Mouse (Mus musculus) C2C12 (cell line): Measurements from ENCODE around the gene Vsir. TPM values are rescaled to one million over a fixed set of nuclear protein-coding genes. Genes with fewer than 3 reads are reported as not detected.

Experiments used
- H3K27me3 ChIP-seq: one replicate; pipeline ENCODE4 v1.6.1; 2011; ENCODE audit not compliant: control insufficient read depth, insufficient read depth, insufficient read length
- H3K36me3 ChIP-seq: one replicate; pipeline ENCODE4 v1.6.1; 2011; ENCODE audit not compliant: control insufficient read depth, insufficient read depth
- H3K4me3 ChIP-seq: one replicate; pipeline ENCODE4 v1.5.1; 2011; ENCODE audit warnings: mild to moderate bottlenecking, control low read depth; ENCODE audit not compliant: poor library complexity, insufficient read depth, severe bottlenecking
- H3K79me2 ChIP-seq: one replicate; pipeline ENCODE4 v1.6.1; 2011; ENCODE audit not compliant: control insufficient read depth, insufficient read depth
- H3K79me3 ChIP-seq: one replicate; pipeline ENCODE4 v1.6.1; 2011; ENCODE audit warnings: low read depth, control low read depth
- H3ac ChIP-seq: one replicate; pipeline ENCODE3; 2011; ENCODE audit warnings: low read depth; ENCODE audit not compliant: control insufficient read depth, insufficient read length
- CEBPB ChIP-seq: IDR thresholded peaks from one replicate; pipeline ENCODE4 v1.6.1; 2011; ENCODE audit warnings: low read depth, mild to moderate bottlenecking, control low read depth, moderate library complexity
- CTCF ChIP-seq: IDR thresholded peaks from one replicate; pipeline ENCODE4 v1.5.1; 2011; ENCODE audit not compliant: control insufficient read depth, insufficient read depth, insufficient read length
- FOSL1 ChIP-seq: IDR thresholded peaks from one replicate; pipeline ENCODE4 v1.8.0; 2011; ENCODE audit warnings: mild to moderate bottlenecking, low read length; ENCODE audit not compliant: poor library complexity, insufficient read depth, severe bottlenecking
- MAX ChIP-seq: IDR thresholded peaks from one replicate; pipeline ENCODE4 v1.6.1; 2011; ENCODE audit warnings: mild to moderate bottlenecking, control low read depth
- MYOD1 ChIP-seq: IDR thresholded peaks from one replicate; pipeline ENCODE4 v1.6.1; 2011; ENCODE audit warnings: low read depth; ENCODE audit not compliant: control insufficient read depth, insufficient read length
- MYOG ChIP-seq: IDR thresholded peaks from one replicate; pipeline ENCODE4 v1.6.1; 2011; ENCODE audit not compliant: control insufficient read depth, insufficient read length; ENCODE audit errors: extremely low read depth
- USF1 ChIP-seq: IDR thresholded peaks from one replicate; pipeline ENCODE4 v1.6.1; 2011; ENCODE audit warnings: low read depth, mild to moderate bottlenecking, control low read depth, moderate library complexity
- polyA plus RNA-seq: library from polyadenylated mRNA; unstranded; fragments of >200 nt; fragmentation: generic; extraction: Trizol; gene quantifications from one replicate; pipeline ENCODE4 v1.2.1, GENCODE M21; 2012; ENCODE audit warnings: missing spikeins

Vsir gene
- polyA plus RNA-seq, 1 experiment, result 0.68 TPM

GRCm38 (mm10) chr10:60313606-60314005 lies 33.0 kb upstream of the Vsir start:
- H3K36me3 ChIP-seq, result no peaks in the 10 kb centered on the region

GRCm38 (mm10) chr10:60316166-60316565 lies 30.5 kb upstream of the Vsir start:
- H3K79me3 ChIP-seq, result no peaks in the 10 kb centered on the region
- H3K27me3 ChIP-seq, result peaks cover 4% of the 10 kb centered on the region
- H3K79me2 ChIP-seq, result no peaks in the 10 kb centered on the region
- H3ac ChIP-seq, result no peak overlapping the region
- TF ChIP-seq USF1, result no peak
- no peak for TF ChIP-seq FOSL1
- TF ChIP-seq MAX, result no peak
- no peak for TF ChIP-seq CTCF
- TF ChIP-seq CEBPB, result no peak
- TF ChIP-seq MYOD1, result no peak
- no peak for TF ChIP-seq MYOG
- H3K4me3 ChIP-seq, result no peak overlapping the region
- H3K36me3 ChIP-seq, result no peaks in the 10 kb centered on the region

More at GRCm38 (mm10) chr10:60313606-60314005, 33.0 kb upstream of the Vsir start:
- TF ChIP-seq USF1, result no peak
- TF ChIP-seq MYOD1, result no peak
- TF ChIP-seq MYOG, result no peak
- no peak for TF ChIP-seq CEBPB
- no peak for TF ChIP-seq MAX
- no peak for TF ChIP-seq CTCF
- TF ChIP-seq FOSL1, result no peak
- Histone ChIP-seq H3K4me3 (no peak overlapping the region), H3K79me3 (no peaks in the 10 kb centered on the region), H3ac (no peak overlapping the region), H3K27me3 (peaks cover 7% of the 10 kb centered on the region), H3K79me2 (no peaks in the 10 kb centered on the region)

- Histone ChIP-seq H3ac (no peak overlapping the region), H3K79me3 (no peaks in the 10 kb centered on the region), H3K36me3 (no peaks in the 10 kb centered on the region), H3K79me2 (no peaks in the 10 kb centered on the region), H3K27me3 (peaks cover 50% of the 10 kb centered on the region), H3K4me3 (no peak overlapping the region)
- no peak for TF ChIP-seq MAX
- no peak for TF ChIP-seq MYOD1
- no peak for TF ChIP-seq CTCF
- TF ChIP-seq FOSL1, result no peak
- no peak for TF ChIP-seq USF1
- TF ChIP-seq MYOG, result no peak
- TF ChIP-seq CEBPB, result no peak
Observed at GRCm38 (mm10) chr10:60328963-60329650, 17.5 kb upstream of the Vsir start.

GRCm38 (mm10) chr10:60334583-60334982 lies 12.1 kb upstream of the Vsir start:
- Histone ChIP-seq H3K4me3 (no peak overlapping the region), H3K27me3 (peaks cover 57% of the 10 kb centered on the region), H3K36me3 (no peaks in the 10 kb centered on the region), H3K79me3 (no peaks in the 10 kb centered on the region), H3K79me2 (no peaks in the 10 kb centered on the region), H3ac (no peak overlapping the region)
- no peak for TF ChIP-seq FOSL1
- TF ChIP-seq USF1, result no peak
- no peak for TF ChIP-seq MYOG
- TF ChIP-seq CEBPB, result no peak
- no peak for TF ChIP-seq MYOD1

GRCm38 (mm10) chr10:60335021-60335420 lies 11.6 kb upstream of the Vsir start:
- no peaks in the 10 kb centered on the region for H3K36me3 ChIP-seq
- TF ChIP-seq USF1 (no peak), CTCF (no peak), MAX (no peak), MYOD1 (no peak), FOSL1 (no peak), CEBPB (no peak), MYOG (no peak)
- H3K79me2 ChIP-seq, result no peaks in the 10 kb centered on the region
- no peak overlapping the region for H3ac ChIP-seq
- peaks cover 52% of the 10 kb centered on the region for H3K27me3 ChIP-seq
- no peak overlapping the region for H3K4me3 ChIP-seq
- no peaks in the 10 kb centered on the region for H3K79me3 ChIP-seq
